Comparison of ENCODE assay signal across 20 mouse cellular contexts in genomic region chr4:117407945-117408344, GRCm38 (mm10).
"Had no signal": no experiment of that assay in that cellular context is flagged by ENCODE, and none has a peak within 500 bp of the region (broad histone marks: within the 10 kb centered on the region; RNA-seq: fewer than 3 reads in every experiment).

No protein-coding gene starts in this region.

- H3K9ac ChIP-seq: liver, embryonic 15.5 days; liver, postnatal 0 days; lung, embryonic 15.5 days; midbrain, embryonic 12.5 days; neural tube, embryonic 13.5 days; neural tube, embryonic 15.5 days had no signal

- H3K36me3 ChIP-seq: liver, embryonic 15.5 days; lung, embryonic 15.5 days; midbrain, embryonic 12.5 days; neural tube, embryonic 13.5 days; neural tube, embryonic 15.5 days had no signal

- H3K4me1 ChIP-seq: liver, embryonic 15.5 days; lung, embryonic 15.5 days had no signal

- H3K4me3 ChIP-seq: liver, embryonic 15.5 days; lung, embryonic 15.5 days; midbrain, embryonic 12.5 days; myocyte; neural tube, embryonic 13.5 days; neural tube, embryonic 15.5 days had no signal

- H3K9me3 ChIP-seq: liver, embryonic 15.5 days; lung, embryonic 15.5 days; midbrain, embryonic 12.5 days; neural tube, embryonic 13.5 days; neural tube, embryonic 15.5 days had no signal

- H3K27me3 ChIP-seq: liver, embryonic 15.5 days; lung, embryonic 15.5 days had no signal

- DNase-seq: liver, postnatal 0 days; lung, adult 2 months; lung, postnatal 14 days; lung, postnatal 36 days; midbrain, embryonic 14.5 days; retina, postnatal 1 day; right cerebral cortex, adult 18-20 months; right cerebral cortex, postnatal 25 days; right cerebral cortex, postnatal 4 days; spleen, adult 18-20 months; thymus, adult 2 months; thymus, postnatal 25 days; thymus, postnatal 4 days had no signal

- H3K27ac ChIP-seq: liver, embryonic 15.5 days; lung, embryonic 15.5 days; macrophage; midbrain, embryonic 12.5 days; neural tube, embryonic 13.5 days; neural tube, embryonic 15.5 days had no signal
